Comparison of ENCODE assay signal across 8 mouse cellular contexts in the genomic region with DNA sequence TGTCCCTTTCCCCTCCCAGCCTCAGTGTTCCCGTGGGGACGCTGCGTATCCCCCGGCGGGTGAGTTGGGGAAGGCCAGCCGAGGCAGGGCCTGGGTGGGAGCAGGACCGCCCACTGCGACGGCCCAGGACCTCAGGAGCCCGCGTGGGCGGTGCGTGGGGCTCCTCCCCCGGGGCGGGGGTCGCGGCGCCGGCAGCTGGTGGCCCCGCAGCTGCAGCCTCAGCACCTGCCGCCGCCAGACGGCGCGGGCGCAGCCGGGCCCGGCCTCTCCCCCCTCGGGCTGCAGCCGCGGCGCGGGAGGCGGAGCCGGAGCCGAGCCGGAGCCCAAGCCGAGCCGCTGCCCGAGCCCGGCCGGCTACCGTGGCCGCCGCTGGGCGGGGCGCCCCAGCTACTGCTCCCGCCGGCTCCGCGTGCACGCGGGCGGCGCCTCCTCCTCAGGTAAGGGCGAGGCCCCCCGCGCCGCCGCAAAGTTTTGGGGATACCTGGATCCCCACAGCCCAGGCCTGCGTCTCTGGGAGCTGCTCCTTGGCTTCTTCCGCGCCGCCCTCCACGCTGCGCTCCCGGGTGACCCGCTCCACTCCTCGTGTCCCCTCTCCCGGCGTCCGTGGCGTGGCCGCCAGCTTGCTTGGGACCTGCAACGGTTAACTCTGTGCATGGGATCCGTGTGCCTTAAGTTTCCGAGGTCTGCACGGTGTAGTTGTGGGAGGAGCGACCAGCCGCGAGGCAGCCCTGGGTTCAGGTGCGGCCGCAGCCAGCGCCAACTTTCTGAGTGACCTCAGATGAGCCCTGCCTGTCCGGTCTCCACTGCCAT. TPM values are rescaled to one million over a fixed set of nuclear protein-coding genes. Genes with fewer than 3 reads are reported as not detected.
A peak's percentile ranks its signal among the peaks of the same experiment; 100 is the strongest.
DNase-seq lines count a peak whose midpoint lies in the region; ATAC-seq and TF ChIP-seq lines count a peak whose summit lies in the region.

TSS of gene Frmpd1 (plus strand) at position 355 of the 810 bp plus-strand sequence.

- H3K9me3 ChIP-seq in E14TG2a.4 (ENCODE audit: low read length), result no peaks in the 10 kb centered on the region
- no peaks in the 10 kb centered on the region for H3K9me3 ChIP-seq in forebrain, embryonic 13.5 days (replicated peaks)
- no peaks in the 10 kb centered on the region for H3K9me3 ChIP-seq in heart, embryonic 16.5 days (replicated peaks; ENCODE audit: control insufficient read depth, low read length)
- H3K9me3 ChIP-seq in liver, embryonic 14.5 days (ENCODE audit: control insufficient read depth, low read length), result no peaks in the 10 kb centered on the region
- H3K9me3 ChIP-seq in neural tube, embryonic 12.5 days, result no peaks in the 10 kb centered on the region

- DNase-seq in c-Kit-positive CD71-positive TER-119-negative erythroid progenitor cells, embryonic 14.5 days (ENCODE audit: low read depth), result peak; percentile 16
- peak; percentile 55 to 72 for DNase-seq in kidney, postnatal 25 days
- no peak for DNase-seq in liver, embryonic 14.5 days (ENCODE audit: low read depth in 3 of 3, low spot score in 3 of 3)
- DNase-seq in thymus, adult 2 months, result peak; percentile 39

- WGBS in forebrain, embryonic 13.5 days, result under 1% methylated on average over 64 of the region's 85 CpGs
- under 1% methylated on average over 69 of the region's 85 CpGs for WGBS in heart, embryonic 16.5 days
- WGBS in liver, embryonic 14.5 days (ENCODE audit: insufficient replicate concordance), result under 1% methylated on average over 70 of the region's 85 CpGs
- under 1% methylated on average over 76 of the region's 85 CpGs for WGBS in neural tube, embryonic 12.5 days
- WGBS in thymus, adult 2 months, result 2% methylated on average over 73 of the region's 85 CpGs

- no peak for TF ChIP-seq CTCF in E14TG2a.4 (conservative IDR thresholded peaks at IDR 0.05; ENCODE audit: low read length)
- TF ChIP-seq CTCF in liver, embryonic 14.5 days (IDR thresholded peaks at IDR 0.05; ENCODE audit: low read depth), result no peak
- no peak for TF ChIP-seq CTCF in thymus, adult 2 months (IDR thresholded peaks at IDR 0.05; ENCODE audit: borderline replicate concordance, control insufficient read depth, extremely low read depth, insufficient read depth, low read length, poor library complexity)

- H3K4me2 ChIP-seq in forebrain, embryonic 13.5 days, result peak within 1 kb of the TSS; percentile 99
- peak within 1 kb of the TSS; percentile 98 for H3K4me2 ChIP-seq in heart, embryonic 16.5 days (ENCODE audit: low read depth, low read length)
- H3K4me2 ChIP-seq in liver, embryonic 14.5 days (ENCODE audit: low read depth), result peak within 1 kb of the TSS; percentile 75
- H3K4me2 ChIP-seq in neural tube, embryonic 12.5 days (replicated peaks), result peak within 1 kb of the TSS; percentile 98

- no peak for TF ChIP-seq POLR2A in thymus, adult 2 months (IDR thresholded peaks at IDR 0.05; ENCODE audit: control insufficient read depth, extremely low read depth, insufficient read depth, low read length, poor library complexity)

- peaks cover 15% of the 10 kb centered on the region for H3K4me1 ChIP-seq in E14TG2a.4 (replicated peaks; ENCODE audit: low read depth, low read length)
- H3K4me1 ChIP-seq in forebrain, embryonic 13.5 days, result peaks cover 13% of the 10 kb centered on the region
- H3K4me1 ChIP-seq in heart, embryonic 16.5 days (ENCODE audit: control insufficient read depth, insufficient read depth, low read length), result peaks cover 10% of the 10 kb centered on the region; the same call in 1 of the 2 replicates
- H3K4me1 ChIP-seq in liver, embryonic 14.5 days (replicated peaks; ENCODE audit: control insufficient read depth in 2 of 2, insufficient read depth in 2 of 2, low read length in 1 of 2), result no peaks in the 10 kb centered on the region
- H3K4me1 ChIP-seq in neural tube, embryonic 12.5 days, result peaks cover 3% of the 10 kb centered on the region; the same call in 1 of the 2 replicates
- no peaks in the 10 kb centered on the region for H3K4me1 ChIP-seq in thymus, adult 2 months (replicated peaks; ENCODE audit: control insufficient read depth, insufficient read depth, low read length)

- no peak for TF ChIP-seq EP300 in liver, embryonic 14.5 days (IDR thresholded peaks at IDR 0.05; ENCODE audit: low read depth)

- ATAC-seq in forebrain, embryonic 13.5 days, result peak; percentile 88
- peak; percentile 77 for ATAC-seq in heart, embryonic 16.5 days (replicated peaks; ENCODE audit: extremely low read depth, insufficient read depth, low FRiP score)
- 0 out of 2 replicates have a peak, but pooled peaks have one; percentile 39 for ATAC-seq in liver, embryonic 14.5 days (ENCODE audit: insufficient read depth)
- peak; percentile 82 for ATAC-seq in neural tube, embryonic 12.5 days (ENCODE audit: low FRiP score, low read depth)

- H3K36me3 ChIP-seq in E14TG2a.4 (ENCODE audit: insufficient read depth, low read length), result no peaks in the 10 kb centered on the region
- H3K36me3 ChIP-seq in forebrain, embryonic 13.5 days (ENCODE audit: poor library complexity, severe bottlenecking), result no peaks in the 10 kb centered on the region
- H3K36me3 ChIP-seq in heart, embryonic 16.5 days (ENCODE audit: control insufficient read depth, insufficient read depth), result no peaks in the 10 kb centered on the region
- H3K36me3 ChIP-seq in liver, embryonic 14.5 days (replicated peaks; ENCODE audit: control insufficient read depth, insufficient read depth, low read depth), result no peaks in the 10 kb centered on the region
- no peaks in the 10 kb centered on the region for H3K36me3 ChIP-seq in neural tube, embryonic 12.5 days
- no peaks in the 10 kb centered on the region for H3K36me3 ChIP-seq in thymus, adult 2 months (ENCODE audit: control insufficient read depth, insufficient read depth, low read length)

- H3K9ac ChIP-seq in forebrain, embryonic 13.5 days, result peak within 1 kb of the TSS; percentile 75
- peak within 1 kb of the TSS; percentile 77 for H3K9ac ChIP-seq in heart, embryonic 16.5 days (ENCODE audit: low read length)
- H3K9ac ChIP-seq in liver, embryonic 14.5 days (replicated peaks), result 0 out of 2 replicates have a peak within 1 kb of the TSS, but pooled peaks have one; percentile 16
- peak within 1 kb of the TSS; percentile 70 for H3K9ac ChIP-seq in neural tube, embryonic 12.5 days

- peak within 1 kb of the TSS; percentile 85 for H3K4me3 ChIP-seq in E14TG2a.4 (replicated peaks; ENCODE audit: low read length)
- peak within 1 kb of the TSS; percentile 64 for H3K4me3 ChIP-seq in forebrain, embryonic 13.5 days
- H3K4me3 ChIP-seq in heart, embryonic 16.5 days (ENCODE audit: low read length), result peak within 1 kb of the TSS; percentile 74
- H3K4me3 ChIP-seq in liver, embryonic 14.5 days (ENCODE audit: insufficient read depth in 1 of 2, low read depth in 2 of 2, low read length in 2 of 2), result peak within 1 kb of the TSS; percentile 31 to 53
- H3K4me3 ChIP-seq in neural tube, embryonic 12.5 days, result peak within 1 kb of the TSS; percentile 57
- H3K4me3 ChIP-seq in thymus, adult 2 months (ENCODE audit: control insufficient read depth, insufficient read depth, low read length), result peak within 1 kb of the TSS; percentile 19

- peaks cover 71% of the 10 kb centered on the region for H3K27me3 ChIP-seq in E14TG2a.4 (ENCODE audit: insufficient read depth, low read length)
- H3K27me3 ChIP-seq in forebrain, embryonic 13.5 days, result peaks cover 40% of the 10 kb centered on the region
- peaks cover 12% of the 10 kb centered on the region; the same call in 1 of the 2 replicates for H3K27me3 ChIP-seq in heart, embryonic 16.5 days (ENCODE audit: control insufficient read depth, insufficient read depth, low read length)
- H3K27me3 ChIP-seq in liver, embryonic 14.5 days (ENCODE audit: control insufficient read depth, insufficient read depth, low read length), result peaks cover 39% of the 10 kb centered on the region
- H3K27me3 ChIP-seq in neural tube, embryonic 12.5 days (replicated peaks), result peaks cover 9% of the 10 kb centered on the region; the same call in 1 of the 2 replicates
- H3K27me3 ChIP-seq in thymus, adult 2 months (ENCODE audit: control insufficient read depth, insufficient read depth, low read length), result no peaks in the 10 kb centered on the region; the same call in 1 of the 2 replicates

- no peak within 1 kb of the TSS for H3K27ac ChIP-seq in forebrain, embryonic 13.5 days
- H3K27ac ChIP-seq in heart, embryonic 16.5 days (ENCODE audit: low read length), result peak within 1 kb of the TSS; percentile 60
- H3K27ac ChIP-seq in liver, embryonic 14.5 days, result no peak within 1 kb of the TSS
- no peak within 1 kb of the TSS for H3K27ac ChIP-seq in neural tube, embryonic 12.5 days
- H3K27ac ChIP-seq in thymus, adult 2 months (ENCODE audit: control insufficient read depth, insufficient read depth, low read length), result no peak within 1 kb of the TSS

RNA-seq across cellular contexts. Expression of gene Frmpd1, which starts in this region (rescaled TPM):
- 0.73 and 0.98 TPM in 2 replicates for polyA plus RNA-seq in forebrain, embryonic 13.5 days (2015; fragmentation: Nextera tagmentation; extraction: Ambion mirVana)
- polyA plus RNA-seq in heart, embryonic 16.5 days (2015; fragmentation: Nextera tagmentation; extraction: Ambion mirVana), result 1.2 and 1.4 TPM in 2 replicates
- 0.10 and 0.16 TPM in 2 replicates for polyA plus RNA-seq in liver, embryonic 14.5 days (2012; rRNA removed)
- 0.08 and 0.28 TPM in 2 replicates for polyA plus RNA-seq in liver, embryonic 14.5 days (2014; fragmentation: Nextera tagmentation; extraction: Ambion mirVana)
- 4.1 and 5.5 TPM in 2 replicates for polyA plus RNA-seq in neural tube, embryonic 12.5 days (2016; fragmentation: Nextera tagmentation; extraction: Ambion mirVana)
- 0.67 and 1.0 TPM in 2 replicates for polyA plus RNA-seq in thymus, adult 2 months (2012; rRNA removed)

Comparison
In these comparisons a context has a peak if more than half of its experiments do, and no peak if none do; other contexts are left out.
1. Peak in ATAC-seq, H3K4me3 ChIP-seq, H3K9ac ChIP-seq and H3K4me2 ChIP-seq in forebrain, embryonic 13.5 days; RNA of the gene not detected or under 1 TPM.
2. Peak in ATAC-seq, H3K4me3 ChIP-seq, H3K9ac ChIP-seq and H3K4me2 ChIP-seq in liver, embryonic 14.5 days; RNA of the gene not detected or under 1 TPM.
3. H3K4me3 ChIP-seq: peak in every context shown above with its lines; median percentile 85 in E14TG2a.4; 74 in heart, embryonic 16.5 days; 64 in forebrain, embryonic 13.5 days; 57 in neural tube, embryonic 12.5 days; 42 in liver, embryonic 14.5 days; 19 in thymus, adult 2 months.
4. DNase-seq: peak in c-Kit-positive CD71-positive TER-119-negative erythroid progenitor cells, embryonic 14.5 days (single experiment), kidney, postnatal 25 days (2 of 2) and thymus, adult 2 months (single experiment); none in liver, embryonic 14.5 days (0 of 3).
5. H3K9ac ChIP-seq: peak in every context shown above with its lines; median percentile 77 in heart, embryonic 16.5 days; 75 in forebrain, embryonic 13.5 days; 70 in neural tube, embryonic 12.5 days; 16 in liver, embryonic 14.5 days.
6. Peak in every context shown above with its lines, with median percentiles within 50 percentile points of each other: ATAC-seq and H3K4me2 ChIP-seq.